Mouse (Mus musculus) heart, embryonic 12.5 days (tissue): ENCODE data around the gene Stat5b. TPM values are rescaled to one million over a fixed set of nuclear protein-coding genes. Genes with fewer than 3 reads are reported as not detected.

Source experiments
- ATAC-seq: fragments of 200-750 bp; cut with Nextera tagmentation; 2 replicates; pipeline ENCODE4 v1.8.0; 2017; ENCODE audit warnings: moderate TSS enrichment, moderate library complexity; ENCODE audit not compliant: insufficient number of reproducible peaks, low FRiP score
- H3K27ac ChIP-seq: fragments of 300-500 bp; sonication (generic); 2 replicates; pipeline ENCODE4 v1.5.1; 2016; ENCODE audit warnings: mild to moderate bottlenecking, moderate library complexity; ENCODE audit not compliant: poor library complexity, severe bottlenecking
- H3K27me3 ChIP-seq: fragments of 300-500 bp; sonication (generic); replicated peaks from 2 replicates; pipeline ENCODE4 v1.6.1; 2016; ENCODE audit warnings: mild to moderate bottlenecking, moderate library complexity
- H3K36me3 ChIP-seq: fragments of 300-500 bp; sonication (generic); 2 replicates; pipeline ENCODE4 v1.6.1; 2016; ENCODE audit warnings: mild to moderate bottlenecking, moderate library complexity
- H3K4me1 ChIP-seq: fragments of 300-500 bp; sonication (generic); replicated peaks from 2 replicates; pipeline ENCODE4 v1.6.1; 2016; ENCODE audit warnings: mild to moderate bottlenecking
- H3K4me2 ChIP-seq: fragments of 300-500 bp; sonication (generic); 2 replicates; pipeline ENCODE4 v1.6.1; 2016; ENCODE audit warnings: mild to moderate bottlenecking, moderate library complexity
- H3K4me3 ChIP-seq: fragments of 300-500 bp; sonication (generic); 2 replicates; pipeline ENCODE4 v1.5.1; 2016; ENCODE audit warnings: mild to moderate bottlenecking
- H3K9ac ChIP-seq: fragments of 300-500 bp; sonication (generic); 2 replicates; pipeline ENCODE4 v1.6.1; 2016; ENCODE audit warnings: mild to moderate bottlenecking, moderate library complexity
- H3K9me3 ChIP-seq: fragments of 300-500 bp; sonication (generic); replicated peaks from 2 replicates; pipeline ENCODE4 v1.6.1; 2016; ENCODE audit warnings: mild to moderate bottlenecking, moderate library complexity
- WGBS: fragments of 180-500 bp; shearing (Covaris S2); methylation state at CpG from one replicate; pipeline ENCODE4 v1.1.7; 2016; 5-methylcytosine and 5-hydroxymethylcytosine counted together
- polyA plus RNA-seq: library from polyadenylated mRNA; unstranded; fragments of >200 nt; fragmentation: Nextera tagmentation; extraction: Ambion mirVana; gene quantifications from 2 replicates; pipeline ENCODE4 v1.2.1, GENCODE M21; 2016

The Stat5b gene
- polyA plus RNA-seq, 1 experiment from 2014 or later = 35.0 TPM

DNA sequence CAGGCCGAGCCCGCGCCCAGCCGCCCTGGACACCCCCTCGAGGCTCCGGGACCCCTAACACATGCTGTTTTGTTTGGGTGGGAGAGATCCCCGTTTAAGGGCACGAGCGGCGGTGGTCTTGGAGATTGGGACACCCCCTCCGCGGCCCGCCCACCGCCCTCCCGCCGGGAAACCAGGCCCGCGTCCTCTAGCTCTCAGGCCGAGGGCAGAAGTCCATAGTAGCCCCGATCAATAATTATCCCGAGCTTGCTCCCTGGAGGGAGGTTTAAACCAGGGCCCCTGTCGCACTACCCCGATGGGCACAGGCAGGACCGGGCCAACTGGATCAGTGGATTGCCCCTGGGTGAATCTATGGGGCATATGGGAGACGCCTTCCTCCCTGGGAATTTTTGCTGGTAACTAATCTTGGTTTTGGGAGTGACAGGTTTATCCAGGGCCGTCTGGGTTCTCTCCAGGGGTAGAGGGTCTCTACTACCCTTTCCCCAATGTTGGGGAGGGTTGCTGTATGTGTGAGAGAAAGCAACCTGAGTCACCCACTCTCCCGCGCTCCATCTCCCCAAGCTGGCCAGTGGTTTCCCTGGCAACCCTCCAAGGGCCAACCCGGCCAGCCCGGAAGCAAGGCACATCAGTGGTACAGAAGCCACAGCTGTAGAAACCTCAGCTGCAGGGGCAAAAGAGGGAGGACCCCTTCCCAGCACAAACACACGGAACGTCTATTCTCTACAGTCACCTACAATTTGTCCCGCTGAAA is 429 bp upstream of the Stat5b start:
- H3K9me3 ChIP-seq = no peaks in the 10 kb centered on the region
- peak overlapping the region; percentile 77 for H3K4me2 ChIP-seq
- H3K36me3 ChIP-seq = no peaks in the 10 kb centered on the region
- H3K9ac ChIP-seq = peak overlapping the region; percentile 100
- peak overlapping the region; percentile 91 for H3K27ac ChIP-seq
- peaks cover 33% of the 10 kb centered on the region for H3K4me1 ChIP-seq
- peak overlapping the region; percentile 98 for H3K4me3 ChIP-seq
- peaks cover 26% of the 10 kb centered on the region for H3K27me3 ChIP-seq
- 2% methylated on average over 33 of the region's 33 CpGs for WGBS
- peak; percentile 17; the same call in 1 of the 2 replicates for ATAC-seq

GRCm38 (mm10) chr11:100849456-100850037 is 977 bp downstream of the Stat5b start:
- H3K4me2 ChIP-seq = peak overlapping the region; percentile 77
- peak; percentile 17; the same call in 1 of the 2 replicates for ATAC-seq

DNA sequence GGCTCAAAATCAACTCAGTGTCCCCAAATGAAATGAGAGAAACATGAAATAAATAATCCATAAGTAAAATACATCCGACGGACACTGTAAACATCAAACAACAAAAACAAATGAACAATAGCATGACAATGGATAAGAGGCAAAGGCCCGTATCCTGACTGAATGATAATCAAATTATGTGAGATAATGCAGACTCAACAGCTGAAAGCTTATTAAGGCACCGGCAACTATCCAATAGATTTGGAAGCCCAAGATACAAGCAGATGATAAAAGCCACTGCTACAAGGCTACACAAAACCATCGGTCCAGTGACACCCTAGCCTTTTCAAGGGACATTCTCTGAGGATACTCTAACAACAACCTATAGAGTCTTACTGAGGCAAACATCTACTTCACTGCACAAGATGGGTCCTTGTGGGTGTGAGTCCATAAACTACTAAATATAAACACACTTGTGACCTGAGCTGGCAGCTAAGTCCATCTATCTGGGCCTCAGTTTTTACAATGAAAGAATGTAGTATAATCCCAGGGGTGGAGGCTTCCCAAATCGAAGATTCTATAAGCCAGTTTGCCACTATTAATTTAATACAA is 1.6 kb downstream of the Stat5b start:
- H3K9ac ChIP-seq = peak overlapping the region; percentile 100
- H3K9me3 ChIP-seq = no peaks in the 10 kb centered on the region
- H3K36me3 ChIP-seq = no peaks in the 10 kb centered on the region
- H3K27ac ChIP-seq = 0 out of 2 replicates have a peak overlapping the region, but pooled peaks have one; percentile 91
- H3K4me3 ChIP-seq = peak overlapping the region; percentile 98
- peaks cover 13% of the 10 kb centered on the region; the same call in 1 of the 2 replicates for H3K27me3 ChIP-seq
- H3K4me1 ChIP-seq = peaks cover 31% of the 10 kb centered on the region
- no peak for ATAC-seq
- H3K4me2 ChIP-seq = peak overlapping the region; percentile 77
- 51% methylated on average over 6 of the region's 6 CpGs for WGBS

More at GRCm38 (mm10) chr11:100849456-100850037, 977 bp downstream of the Stat5b start:
- Histone ChIP-seq H3K27ac (peak overlapping the region; percentile 91), H3K4me3 (peak overlapping the region; percentile 98), H3K27me3 (peaks cover 13% of the 10 kb centered on the region; the same call in 1 of the 2 replicates), H3K9ac (peak overlapping the region; percentile 100), H3K4me1 (peaks cover 37% of the 10 kb centered on the region), H3K9me3 (no peaks in the 10 kb centered on the region), H3K36me3 (no peaks in the 10 kb centered on the region)
- 1% methylated on average over 13 of the region's 13 CpGs for WGBS

DNA sequence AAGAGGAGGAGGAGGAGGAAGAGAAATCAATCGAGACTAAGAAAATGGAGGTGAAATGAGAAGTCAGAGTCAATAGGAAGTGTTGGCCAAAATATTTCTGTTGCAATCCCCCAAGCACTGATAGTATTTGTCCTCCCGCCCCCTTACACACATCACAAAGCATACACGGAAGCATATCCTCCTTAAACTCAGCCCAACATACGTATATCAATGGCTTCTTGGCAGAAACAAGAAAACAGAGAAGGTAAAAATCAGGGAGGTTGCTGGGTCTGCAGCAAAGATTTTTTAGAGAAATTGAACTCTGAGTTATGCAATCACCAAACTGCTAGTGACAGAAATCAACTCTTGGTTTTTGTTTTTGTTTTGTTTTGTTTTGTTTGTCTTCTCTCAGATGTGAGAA is 2.4 kb downstream of the Stat5b start:
- H3K4me1 ChIP-seq = peaks cover 34% of the 10 kb centered on the region
- H3K27ac ChIP-seq = no peak overlapping the region
- no peaks in the 10 kb centered on the region for H3K9me3 ChIP-seq
- H3K36me3 ChIP-seq = no peaks in the 10 kb centered on the region
- H3K4me3 ChIP-seq = peak overlapping the region; percentile 98; the same call in 1 of the 2 replicates
- WGBS = 53% methylated on average over 4 of the region's 4 CpGs
- peak overlapping the region; percentile 77 for H3K4me2 ChIP-seq
- no peak for ATAC-seq
- H3K9ac ChIP-seq = no peak overlapping the region
- peaks cover 7% of the 10 kb centered on the region; the same call in 1 of the 2 replicates for H3K27me3 ChIP-seq

GRCm38 (mm10) chr11:100847572-100847971 is 3.0 kb downstream of the Stat5b start:
- Histone ChIP-seq H3K9ac (no peak overlapping the region), H3K9me3 (no peaks in the 10 kb centered on the region), H3K4me1 (peaks cover 36% of the 10 kb centered on the region), H3K27ac (no peak overlapping the region), H3K4me3 (no peak overlapping the region), H3K36me3 (no peaks in the 10 kb centered on the region), H3K27me3 (0 out of 2 replicates have a peak, but pooled peaks cover 2% of the 10 kb centered on the region), H3K4me2 (no peak overlapping the region)
- WGBS = 91% methylated on average over 4 of the region's 4 CpGs
- ATAC-seq = no peak

DNA sequence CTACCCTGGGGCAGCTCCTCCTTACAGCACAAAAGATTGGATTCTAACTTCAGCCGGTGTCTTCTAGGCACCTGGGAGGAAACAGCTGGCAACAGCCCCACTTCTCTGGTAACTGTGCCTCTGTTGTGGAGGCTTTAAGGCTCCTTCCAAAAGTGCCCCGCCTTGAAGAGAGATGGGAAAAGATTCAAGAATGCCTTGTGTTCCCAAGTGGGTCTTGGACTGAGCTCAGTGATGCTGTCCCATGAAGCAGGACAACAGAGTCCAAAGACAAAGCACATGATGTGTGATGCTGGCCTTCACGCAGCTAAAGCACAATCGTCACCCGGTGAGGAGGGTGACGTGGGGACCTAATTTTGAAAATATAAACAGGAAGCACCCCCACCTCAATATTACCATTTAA is 4.7 kb downstream of the Stat5b start:
- H3K4me1 ChIP-seq = peaks cover 33% of the 10 kb centered on the region
- H3K4me2 ChIP-seq = no peak overlapping the region
- H3K36me3 ChIP-seq = peaks cover 3% of the 10 kb centered on the region
- H3K27me3 ChIP-seq = no peaks in the 10 kb centered on the region
- H3K9me3 ChIP-seq = no peaks in the 10 kb centered on the region
- no peak overlapping the region for H3K27ac ChIP-seq
- H3K9ac ChIP-seq = no peak overlapping the region
- WGBS = 85% methylated on average over 6 of the region's 6 CpGs
- no peak overlapping the region for H3K4me3 ChIP-seq
- ATAC-seq = no peak

DNA sequence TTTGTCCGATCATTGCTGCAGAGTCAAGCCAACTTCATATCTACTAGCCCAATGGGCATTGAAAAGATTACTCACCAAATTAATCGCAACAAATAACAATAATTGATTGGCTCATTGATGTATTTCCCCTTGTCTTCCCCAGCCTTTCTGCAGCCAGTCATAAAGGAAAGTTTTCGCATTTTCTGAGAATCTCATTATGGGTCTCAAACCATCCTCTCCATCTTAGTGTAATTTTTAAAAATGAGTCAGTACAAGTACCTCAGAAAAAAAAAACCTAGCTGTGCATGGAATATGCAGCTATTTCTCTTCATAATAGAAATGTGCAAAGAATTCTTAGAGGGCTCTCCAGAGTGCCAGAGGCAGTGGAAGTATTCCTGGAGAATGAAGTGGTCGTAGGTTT is 6.4 kb downstream of the Stat5b start:
- peaks cover 36% of the 10 kb centered on the region for H3K4me1 ChIP-seq
- H3K36me3 ChIP-seq = peaks cover 3% of the 10 kb centered on the region
- no peak for ATAC-seq
- H3K27me3 ChIP-seq = no peaks in the 10 kb centered on the region
- no peak overlapping the region for H3K4me3 ChIP-seq
- 82% methylated on average over 4 of the region's 4 CpGs for WGBS
- H3K9ac ChIP-seq = no peak overlapping the region
- no peak overlapping the region for H3K27ac ChIP-seq
- H3K4me2 ChIP-seq = no peak overlapping the region
- no peaks in the 10 kb centered on the region for H3K9me3 ChIP-seq

DNA sequence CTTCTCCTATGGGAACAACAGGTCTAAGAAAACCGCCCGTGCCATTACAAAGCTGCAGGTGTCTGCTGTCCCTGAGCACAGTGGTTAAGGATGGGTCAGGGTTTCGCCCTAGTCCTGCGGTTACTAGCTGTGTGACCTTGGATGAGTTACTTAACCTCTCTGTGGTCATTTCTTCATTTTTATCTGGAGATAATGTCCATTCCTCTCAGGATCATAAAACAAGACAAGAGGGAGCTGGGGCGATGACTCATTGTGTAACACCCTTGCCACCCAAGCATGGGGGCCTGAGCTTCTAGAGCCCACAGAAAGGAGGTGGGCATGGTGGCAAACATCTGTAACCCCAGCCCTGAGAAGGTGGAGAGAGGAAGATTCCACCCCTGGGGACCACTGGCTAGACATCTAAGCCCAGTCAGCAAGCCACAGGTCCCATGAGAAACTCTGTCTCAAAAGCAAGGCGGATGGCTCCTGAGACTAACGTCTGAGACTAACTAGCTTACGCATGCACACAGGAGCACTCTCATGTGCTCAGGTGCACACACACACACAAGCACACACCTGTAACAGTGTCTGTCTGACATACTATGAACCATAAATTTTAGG is 7.4 kb downstream of the Stat5b start:
- ATAC-seq = no peak
- 95% methylated on average over 8 of the region's 8 CpGs for WGBS
- H3K4me1 ChIP-seq = peaks cover 27% of the 10 kb centered on the region
- H3K4me3 ChIP-seq = no peak overlapping the region
- H3K9me3 ChIP-seq = no peaks in the 10 kb centered on the region
- H3K27me3 ChIP-seq = no peaks in the 10 kb centered on the region
- no peak overlapping the region for H3K4me2 ChIP-seq
- H3K36me3 ChIP-seq = peaks cover 3% of the 10 kb centered on the region
- no peak overlapping the region for H3K27ac ChIP-seq
- no peak overlapping the region for H3K9ac ChIP-seq

DNA sequence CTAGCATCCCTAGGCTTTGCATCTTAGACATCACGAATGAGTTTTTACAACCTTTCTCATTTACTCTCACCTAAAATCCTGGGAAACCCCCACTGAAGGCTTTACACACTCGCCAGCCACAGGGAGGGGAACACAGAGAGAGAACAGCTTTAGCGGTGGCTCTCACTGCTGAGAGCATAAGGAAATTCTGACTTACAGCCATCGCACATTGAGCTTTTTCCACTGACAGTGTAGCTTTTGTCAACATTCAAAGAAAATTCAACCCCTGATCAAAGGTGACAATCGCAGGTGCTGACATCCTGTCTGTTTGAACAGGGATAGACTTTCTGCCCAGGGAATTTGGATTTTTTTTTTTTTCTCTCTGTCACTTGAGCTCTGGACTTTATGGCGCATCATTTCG is 8.5 kb downstream of the Stat5b start:
- H3K27ac ChIP-seq = no peak overlapping the region
- peaks cover 4% of the 10 kb centered on the region for H3K9me3 ChIP-seq
- H3K27me3 ChIP-seq = no peaks in the 10 kb centered on the region
- peaks cover 3% of the 10 kb centered on the region for H3K36me3 ChIP-seq
- H3K4me2 ChIP-seq = no peak overlapping the region
- H3K4me1 ChIP-seq = peaks cover 21% of the 10 kb centered on the region
- H3K4me3 ChIP-seq = no peak overlapping the region
- no peak for ATAC-seq
- no peak overlapping the region for H3K9ac ChIP-seq
- 88% methylated on average over 7 of the region's 7 CpGs for WGBS

DNA sequence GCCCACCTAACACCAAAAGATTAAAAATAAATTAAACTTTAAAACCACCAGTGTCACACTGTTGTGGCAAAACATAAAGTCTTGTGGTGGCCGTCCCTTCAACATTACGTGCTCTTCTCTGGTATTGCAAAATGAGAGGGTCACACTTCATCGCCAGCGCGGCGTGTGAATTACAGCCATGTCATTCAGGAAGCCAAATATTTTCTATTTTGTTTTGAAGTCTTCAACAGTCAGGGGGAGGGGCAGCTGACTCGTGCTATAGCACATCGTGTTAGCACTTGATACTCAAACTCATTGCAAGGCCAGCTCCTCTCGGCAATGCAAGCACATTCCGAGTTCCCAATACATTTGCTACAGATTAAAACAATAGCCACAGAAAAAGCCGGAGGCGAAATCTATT is 9.7 kb downstream of the Stat5b start:
- peaks cover 3% of the 10 kb centered on the region for H3K36me3 ChIP-seq
- ATAC-seq = no peak

DNA sequence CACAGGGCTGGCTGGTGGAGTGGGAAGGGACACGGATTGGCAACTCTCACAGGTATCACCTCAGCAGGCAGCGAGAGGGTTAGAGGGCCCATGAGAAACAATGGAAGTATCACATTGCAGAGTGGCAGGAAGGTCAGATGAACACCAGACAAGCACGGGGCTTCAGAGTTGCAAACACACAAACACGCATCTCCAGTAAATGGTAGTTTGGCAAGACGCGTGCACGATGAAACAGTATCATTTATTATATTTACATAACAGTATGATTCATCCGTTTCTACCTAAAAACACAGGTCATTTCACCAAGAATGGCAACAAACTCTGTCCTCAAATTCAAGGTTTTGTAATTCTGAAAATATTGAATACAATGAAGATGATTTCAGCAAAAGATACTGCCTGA is 11.0 kb downstream of the Stat5b start:
- Histone ChIP-seq H3K36me3 (peaks cover 3% of the 10 kb centered on the region), H3K9ac (0 out of 2 replicates have a peak overlapping the region, but pooled peaks have one; percentile 56), H3K4me2 (no peak overlapping the region), H3K4me3 (no peak overlapping the region), H3K9me3 (peaks cover 4% of the 10 kb centered on the region), H3K4me1 (peaks cover 16% of the 10 kb centered on the region; the same call in 1 of the 2 replicates), H3K27ac (peak overlapping the region; percentile 47; the same call in 1 of the 2 replicates), H3K27me3 (no peaks in the 10 kb centered on the region)
- 65% methylated on average over 8 of the region's 8 CpGs for WGBS
- no peak; the same call in 1 of the 2 replicates for ATAC-seq

More for the DNA sequence above, 9.7 kb downstream of the Stat5b start:
- peaks cover 20% of the 10 kb centered on the region for H3K4me1 ChIP-seq
- no peak overlapping the region for H3K9ac ChIP-seq
- no peaks in the 10 kb centered on the region for H3K27me3 ChIP-seq
- H3K9me3 ChIP-seq = peaks cover 4% of the 10 kb centered on the region
- H3K27ac ChIP-seq = peak overlapping the region; percentile 2; the same call in 1 of the 2 replicates
- H3K4me3 ChIP-seq = no peak overlapping the region
- WGBS = 68% methylated on average over 12 of the region's 12 CpGs
- H3K4me2 ChIP-seq = no peak overlapping the region
